Mouse (Mus musculus) thymus, postnatal 4 days (tissue): Measurements from ENCODE around the gene Lpar2.

Experiments
- DNase-seq: peaks from one replicate; pipeline ENCODE4 v3.0.0; 2021

The Lpar2 gene

GRCm38 (mm10) chr8:69870907-69871306, 48.7 kb downstream of the Lpar2 start:
- DNase-seq: no peak

- peak; percentile 75 for DNase-seq
These were observed 51.9 kb downstream of the Lpar2 start for GRCm38 (mm10) chr8:69874155-69874554.

GRCm38 (mm10) chr8:69874654-69875053, 52.4 kb downstream of the Lpar2 start:
- no peak for DNase-seq

- DNase-seq: no peak
These were observed 53.9 kb downstream of the Lpar2 start for GRCm38 (mm10) chr8:69876097-69876496.

GRCm38 (mm10) chr8:69876967-69877366, 54.7 kb downstream of the Lpar2 start:
- no peak for DNase-seq

GRCm38 (mm10) chr8:69877396-69877795, 55.2 kb downstream of the Lpar2 start:
- no peak for DNase-seq

- DNase-seq: no peak
These were observed 55.8 kb downstream of the Lpar2 start for GRCm38 (mm10) chr8:69877992-69878391.

GRCm38 (mm10) chr8:69879678-69880077, 57.4 kb downstream of the Lpar2 start:
- DNase-seq: no peak
